Mouse (Mus musculus) layer of hippocampus, adult 9-10 months (tissue): ENCODE results near the gene Syt16.
A peak's percentile ranks its signal among the peaks of the same experiment; 100 is the strongest.

Source experiments
- DNase-seq: peaks from one replicate; pipeline ENCODE4 v3.0.0; 2022; ENCODE audit warnings: low spot score

The Syt16 gene

GRCm38 (mm10) chr12:74316989-74317759 lies 319.7 kb downstream of the Syt16 start:
- no peak for DNase-seq

GRCm38 (mm10) chr12:74320318-74320717 lies 322.9 kb downstream of the Syt16 start:
- peak; percentile 62 for DNase-seq

- DNase-seq, result no peak
Measured at GRCm38 (mm10) chr12:74321981-74322380, 324.5 kb downstream of the Syt16 start.
